Comparison of ENCODE assay signal across 19 mouse cellular contexts in genomic region chr15:52508609-52509008, GRCm38 (mm10).
DNase-seq lines count a peak whose midpoint lies in the region; ATAC-seq lines count a peak whose summit lies in the region.
"Had no signal": no experiment of that assay in that cellular context is flagged by ENCODE, and none has a peak within 500 bp of the region (broad histone marks: within the 10 kb centered on the region; RNA-seq: fewer than 3 reads in every experiment).

No protein-coding gene starts in this region.

- H3K4me1 ChIP-seq in limb, embryonic 13.5 days, result peaks cover 16% of the 10 kb centered on the region
- no peaks in the 10 kb centered on the region for H3K4me1 ChIP-seq in limb, embryonic 10.5 days
- H3K4me1 ChIP-seq in embryonic facial prominence, embryonic 15.5 days, result no peaks in the 10 kb centered on the region
- H3K4me1 ChIP-seq: heart, embryonic 15.5 days had no signal

- no peak overlapping the region for H3K4me3 ChIP-seq in limb, embryonic 13.5 days
- H3K4me3 ChIP-seq in limb, embryonic 10.5 days, result no peak overlapping the region
- H3K4me3 ChIP-seq in embryonic facial prominence, embryonic 15.5 days (replicated peaks), result no peak overlapping the region
- H3K4me3 ChIP-seq: heart, adult 2 months; heart, embryonic 15.5 days; hindbrain, embryonic 13.5 days had no signal

- H3K4me2 ChIP-seq in limb, embryonic 13.5 days (replicated peaks), result no peak overlapping the region
- peak overlapping the region; percentile 8; the same call in 1 of the 2 replicates for H3K4me2 ChIP-seq in embryonic facial prominence, embryonic 15.5 days (replicated peaks)
- H3K4me2 ChIP-seq: heart, embryonic 11.5 days; heart, embryonic 15.5 days; hindbrain, embryonic 13.5 days had no signal

- no peak for ATAC-seq in limb, embryonic 13.5 days (ENCODE audit: low FRiP score, low read depth)
- ATAC-seq in embryonic facial prominence, embryonic 15.5 days (ENCODE audit: insufficient number of reproducible peaks, low FRiP score, low TSS enrichment, low read depth), result no peak
- ATAC-seq: forebrain, embryonic 16.5 days; hindbrain, postnatal 0 days had no signal

- no peak overlapping the region for H3K9ac ChIP-seq in limb, embryonic 13.5 days
- H3K9ac ChIP-seq in embryonic facial prominence, embryonic 15.5 days, result no peak overlapping the region
- H3K9ac ChIP-seq: heart, embryonic 15.5 days; hindbrain, embryonic 13.5 days had no signal

- no peaks in the 10 kb centered on the region for H3K36me3 ChIP-seq in limb, embryonic 13.5 days
- H3K36me3 ChIP-seq in limb, embryonic 10.5 days, result no peaks in the 10 kb centered on the region
- H3K36me3 ChIP-seq in embryonic facial prominence, embryonic 15.5 days, result no peaks in the 10 kb centered on the region
- H3K36me3 ChIP-seq: heart, embryonic 15.5 days; hindbrain, embryonic 13.5 days had no signal

- WGBS in limb, embryonic 13.5 days, result 65% methylated on average over 2 of the region's 2 CpGs
- WGBS in limb, embryonic 10.5 days, result 90% methylated on average over 2 of the region's 2 CpGs
- WGBS in embryonic facial prominence, embryonic 15.5 days, result 44% methylated on average over 2 of the region's 2 CpGs

- peak overlapping the region; percentile 28; the same call in 1 of the 2 replicates for H3K27ac ChIP-seq in limb, embryonic 13.5 days
- no peak overlapping the region for H3K27ac ChIP-seq in limb, embryonic 10.5 days
- H3K27ac ChIP-seq in embryonic facial prominence, embryonic 15.5 days (replicated peaks), result no peak overlapping the region
- H3K27ac ChIP-seq: heart, adult 2 months; heart, embryonic 15.5 days; hindbrain, embryonic 13.5 days; hindbrain, postnatal 0 days had no signal

- 0 out of 2 replicates have a peak, but pooled peaks cover 4% of the 10 kb centered on the region for H3K27me3 ChIP-seq in limb, embryonic 13.5 days
- H3K27me3 ChIP-seq in limb, embryonic 10.5 days (ENCODE audit: low read depth, poor library complexity, severe bottlenecking), result no peaks in the 10 kb centered on the region
- H3K27me3 ChIP-seq in embryonic facial prominence, embryonic 15.5 days, result no peaks in the 10 kb centered on the region
- H3K27me3 ChIP-seq: heart, embryonic 15.5 days; hindbrain, embryonic 13.5 days had no signal

- no peak for DNase-seq in limb, embryonic 10.5 days (ENCODE audit: low spot score)
- DNase-seq in retina, embryonic 14.5 days (ENCODE audit: low spot score), result peak; percentile 32
- DNase-seq in spleen, postnatal 14 days (ENCODE audit: low spot score in 2 of 2), result no peak
- DNase-seq in left cerebral cortex, adult 8-10 months (ENCODE audit: low spot score in 2 of 2), result no peak
- no peak for DNase-seq in kidney, postnatal 10 days
- DNase-seq: adrenal gland, postnatal 10 days; cerebellum, adult 18-20 months; cerebellum, adult 9-11 months; cerebellum, postnatal 36 days; gastrocnemius, postnatal 14 days; heart, adult 2 months; heart, postnatal 14 days had no signal

- no peaks in the 10 kb centered on the region for H3K9me3 ChIP-seq in limb, embryonic 13.5 days
- no peaks in the 10 kb centered on the region for H3K9me3 ChIP-seq in limb, embryonic 10.5 days (replicated peaks)
- no peaks in the 10 kb centered on the region for H3K9me3 ChIP-seq in embryonic facial prominence, embryonic 15.5 days (replicated peaks)
- H3K9me3 ChIP-seq: heart, embryonic 15.5 days; hindbrain, embryonic 13.5 days had no signal
